Mouse (Mus musculus) spleen, postnatal 4 days (tissue): ENCODE results near the gene Bcl2l11.

ENCODE experiments used
- DNase-seq, 2 experiments: peaks; one replicate each; pipeline ENCODE4 v3.0.0; 2022; ENCODE audit warnings: low spot score in 2 of 2

Gene Bcl2l11

DNA sequence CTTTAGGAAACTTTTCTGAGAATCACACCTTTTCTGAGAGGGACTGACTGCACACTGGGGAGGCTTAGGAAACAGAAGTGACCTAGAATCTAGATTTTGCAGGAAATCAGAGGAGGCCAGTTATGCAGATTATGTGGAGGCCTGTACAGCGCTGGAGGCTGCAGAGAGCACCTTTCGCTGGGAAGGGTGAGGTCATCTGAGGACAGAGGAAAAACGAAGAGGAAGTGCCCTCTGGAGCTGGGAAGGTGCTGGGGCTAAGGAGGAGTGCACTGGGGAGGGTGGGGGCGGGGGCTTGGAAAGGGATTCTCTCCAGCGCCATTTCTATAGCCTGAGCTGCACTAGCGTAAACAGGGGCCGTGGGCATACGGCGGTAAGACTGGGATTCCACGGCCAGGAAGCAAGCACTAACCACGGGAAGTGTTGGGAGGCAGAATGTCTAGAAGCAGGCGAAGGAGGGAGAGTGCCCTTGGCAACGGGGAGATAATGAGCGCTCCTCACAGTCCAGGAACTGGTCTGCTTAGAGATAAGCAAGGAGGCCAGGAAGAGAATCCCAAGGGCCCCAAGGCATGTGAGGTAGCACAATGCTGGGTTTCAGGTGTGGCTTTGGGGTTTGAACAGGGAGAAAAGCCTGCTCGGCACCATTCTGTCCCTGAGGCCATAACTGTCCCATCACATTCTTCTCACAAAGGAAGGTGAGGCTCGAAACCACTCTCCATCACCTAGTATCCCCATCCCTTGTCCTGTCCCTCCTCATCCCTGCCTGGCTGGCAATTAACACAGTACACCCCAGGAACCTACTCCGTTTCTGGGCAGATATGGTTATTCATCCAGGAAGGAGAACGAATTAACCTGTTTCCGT, 85.4 kb downstream of the Bcl2l11 start:
- no peak for DNase-seq

DNA sequence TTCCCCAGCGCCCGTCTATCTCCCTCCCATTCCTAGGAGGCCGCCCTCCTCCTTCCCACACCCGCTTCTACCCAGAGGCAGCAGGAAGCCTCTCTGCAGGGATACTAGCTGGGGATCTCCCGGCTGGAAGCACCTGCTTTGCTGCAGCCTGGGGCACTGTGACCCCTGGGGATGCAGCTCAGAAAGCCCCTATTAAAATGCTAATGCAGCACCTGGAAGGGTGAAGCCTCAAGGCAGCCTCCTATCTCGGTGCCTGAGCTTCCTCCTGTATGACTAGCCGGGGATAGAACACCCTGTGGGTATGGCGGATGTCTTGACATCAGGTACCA, 86.0 kb downstream of the Bcl2l11 start:
- no peak for DNase-seq
